Mouse (Mus musculus) Patski (cell line): ENCODE data around the gene Macrod2. TPM values are rescaled to one million over a fixed set of nuclear protein-coding genes. Genes with fewer than 3 reads are reported as not detected.

ENCODE experiments used
- ATAC-seq: fragments of 100-300 bp; one replicate; pipeline ENCODE4 v1.8.0; 2021
- CTCF ChIA-PET: fragments of 350-600 bp; sonication (Branson Sonifier 250); formaldehyde crosslinking; loops from one replicate; lab custom pipeline; 2022; ENCODE audit warnings: inconsistent platforms; lab: Charles Lee
- POLR2A ChIA-PET: fragments of 350-600 bp; sonication (Branson Sonifier 250); formaldehyde crosslinking; loops from one replicate; lab custom pipeline; 2022; ENCODE audit warnings: antibody characterized with exemption, inconsistent platforms; lab: Charles Lee
- DNase-seq: peaks from one replicate; pipeline ENCODE4 v3.0.0-alpha.2; 2011; ENCODE audit warnings: low read depth, low spot score
- H3K27me3 ChIP-seq: fragments of 371-371 bp; one replicate; pipeline ENCODE4 v1.5.1; 2021
- CTCF ChIP-seq: fragments of 100-300 bp; IDR thresholded peaks from one replicate; pipeline ENCODE4 v1.5.1; 2021
- in situ Hi-C: fragments of 300-500 bp; cut with MboI; formaldehyde crosslinking; loops from 3 replicates; pipeline ENCODE4 v1.11.1; 2018; ENCODE audit warnings: low pct_unique_long_range_greater_than_20kb, mixed read lengths
- polyA plus RNA-seq: library from polyadenylated mRNA; unstranded; gene quantifications from one replicate; pipeline ENCODE4 v1.2.3, GENCODE M21; 2021

The Macrod2 gene
- polyA plus RNA-seq, 1 experiment from 2014 or later = 5.1 TPM

DNA sequence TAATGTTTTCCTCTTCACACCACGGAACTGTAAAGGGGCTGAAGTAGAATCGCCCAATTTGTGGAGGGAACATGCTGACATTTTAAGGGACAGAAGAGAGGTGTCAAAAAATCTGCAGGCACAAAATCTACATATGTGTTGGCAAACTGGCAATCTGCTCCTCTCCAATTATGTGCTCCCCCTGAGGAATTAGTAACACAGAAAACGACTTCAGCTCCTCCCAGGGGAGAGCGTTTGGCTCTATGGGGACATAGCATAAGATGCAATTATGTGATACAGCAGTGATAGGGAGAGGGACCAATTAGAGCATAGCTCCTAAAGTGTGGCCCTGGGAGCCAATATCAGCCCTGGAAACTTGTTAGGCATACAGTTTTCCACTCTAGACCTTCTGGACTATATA lies 1317.2 kb downstream of the Macrod2 start:
- no peak for TF ChIP-seq CTCF
- ATAC-seq = no peak
- POLR2A ChIA-PET = no interaction called here
- CTCF ChIA-PET = no interaction called here
- in situ Hi-C loops = no loop called here
- no peak for DNase-seq
- no peaks in the 10 kb centered on the region for H3K27me3 ChIP-seq

DNA sequence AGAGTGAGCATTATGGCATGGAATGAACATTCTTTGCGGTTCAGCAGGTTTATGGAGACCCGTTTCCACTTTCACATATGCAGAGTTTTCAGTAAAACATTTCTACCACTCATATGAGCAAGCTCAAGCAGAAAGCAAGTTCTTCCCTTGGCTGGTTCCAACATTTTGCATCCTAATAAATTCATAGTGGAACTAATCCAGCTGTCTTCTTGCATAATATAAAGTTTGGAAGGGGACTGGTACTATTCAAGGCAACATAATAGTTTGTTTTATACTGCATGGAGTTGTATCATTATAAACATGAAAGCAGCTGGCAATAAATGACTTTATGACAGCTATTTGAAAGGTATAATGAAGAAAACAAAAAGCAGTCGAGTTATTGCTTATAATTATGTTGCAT lies 1320.0 kb downstream of the Macrod2 start:
- no peaks in the 10 kb centered on the region for H3K27me3 ChIP-seq
- DNase-seq (peak; percentile 43), ATAC-seq (peak; percentile 80)
- POLR2A ChIA-PET = interaction anchor here (0.6 kb wide), 1 partner anchor 603 kb away, joined by 5 read pairs; no protein-coding TSS in a partner anchor
- CTCF ChIA-PET = no interaction called here
- in situ Hi-C loops = no loop called here
- no peak for TF ChIP-seq CTCF

DNA sequence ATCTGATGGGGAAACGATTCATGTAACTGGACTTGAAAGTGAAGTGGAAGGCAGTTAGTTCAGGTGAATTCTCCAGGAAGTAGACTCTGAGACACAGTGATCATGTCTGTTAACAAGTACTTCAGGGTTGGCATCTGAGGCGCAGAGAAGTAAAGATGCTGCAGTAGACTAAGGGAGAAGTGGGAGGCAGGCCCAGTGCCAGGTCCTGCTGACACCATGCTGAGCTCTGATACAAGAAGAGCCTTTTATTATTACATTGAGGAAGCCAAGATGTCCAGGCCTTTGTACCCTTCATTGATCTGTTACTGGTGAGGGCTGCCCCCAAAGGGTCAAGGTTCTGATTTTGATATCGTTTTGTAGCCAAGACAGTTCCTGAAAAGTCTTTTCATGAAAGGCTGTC lies 1327.4 kb downstream of the Macrod2 start:
- in situ Hi-C loops = no loop called here
- TF ChIP-seq CTCF = no peak
- CTCF ChIA-PET = interaction anchor here (1.3 kb wide), 1 partner anchor 11 kb away, joined by 3 read pairs; no protein-coding TSS in a partner anchor

DNA sequence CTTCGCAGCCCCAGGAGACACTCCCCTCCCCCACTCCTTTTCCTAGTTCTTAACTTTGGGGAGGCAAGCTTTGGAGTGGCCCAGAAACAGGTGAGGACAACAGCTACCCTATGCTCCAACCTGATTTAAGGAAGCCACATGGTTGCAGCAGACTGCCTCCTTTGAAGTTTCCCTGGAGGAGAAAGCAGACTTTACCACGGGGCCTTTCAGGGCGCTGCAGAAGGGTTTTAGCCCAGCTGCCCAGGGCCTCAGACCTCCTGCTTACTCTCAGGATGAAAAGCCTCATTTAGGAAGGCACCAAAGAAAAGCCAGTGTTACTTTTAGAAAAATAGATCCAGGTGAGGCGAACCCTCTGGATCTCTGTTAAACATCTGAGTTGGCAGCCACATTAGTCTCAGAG lies 1333.9 kb downstream of the Macrod2 start:
- DNase-seq (no peak), ATAC-seq (no peak)
- ChIA-PET POLR2A (no interaction called here), CTCF (interaction anchor here (1.0 kb wide), 1 partner anchor 24 kb away, joined by 3 read pairs; no protein-coding TSS in a partner anchor)
- TF ChIP-seq CTCF = no peak
- in situ Hi-C loops = no loop called here
- no peaks in the 10 kb centered on the region for H3K27me3 ChIP-seq

More for the DNA sequence above, 1327.4 kb downstream of the Macrod2 start:
- no peaks in the 10 kb centered on the region for H3K27me3 ChIP-seq
- ATAC-seq = no peak
- no peak for DNase-seq
- POLR2A ChIA-PET = no interaction called here

DNA sequence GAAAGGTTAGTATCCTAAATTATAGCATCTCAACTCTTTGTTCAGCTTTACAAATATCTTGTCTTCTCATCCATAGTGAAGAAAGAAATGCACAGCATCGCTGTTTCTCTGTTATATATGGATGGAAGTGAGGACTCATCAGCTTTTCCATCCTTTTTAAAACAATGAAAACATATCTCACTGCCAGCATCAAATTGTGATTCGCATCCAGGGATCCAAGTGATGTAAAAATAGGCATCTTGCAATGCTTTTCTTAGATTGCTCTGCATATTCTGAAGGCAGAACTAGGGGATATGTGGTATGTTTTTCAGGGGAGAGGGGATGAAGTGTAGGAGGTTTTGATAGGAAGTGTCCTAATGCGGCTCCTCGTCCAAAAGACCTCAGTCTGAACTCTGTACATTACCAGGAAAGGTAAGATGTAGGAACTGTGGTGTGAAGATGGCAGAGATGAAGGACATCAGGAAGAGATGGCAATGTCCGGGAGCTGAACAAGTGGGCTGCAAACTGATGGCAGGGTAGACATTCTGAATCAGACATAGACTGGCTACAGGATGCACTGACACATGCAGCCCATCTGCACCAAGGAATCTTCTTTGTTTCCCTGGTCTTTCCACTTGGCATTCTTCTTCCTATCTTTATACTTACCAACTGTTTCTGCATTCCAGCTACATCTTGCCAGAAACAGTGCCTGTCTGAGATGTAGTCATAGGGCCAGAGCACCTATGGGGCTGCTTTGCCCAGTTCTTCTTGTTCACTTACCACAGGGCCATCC lies 1341.8 kb downstream of the Macrod2 start:
- POLR2A ChIA-PET = no interaction called here
- no peak for TF ChIP-seq CTCF
- DNase-seq = no peak
- H3K27me3 ChIP-seq = no peaks in the 10 kb centered on the region
- in situ Hi-C loops = no loop called here
- ATAC-seq = no peak
- CTCF ChIA-PET = interaction anchor here (0.6 kb wide), 1 partner anchor 66 kb away, joined by 3 read pairs; no protein-coding TSS in a partner anchor

DNA sequence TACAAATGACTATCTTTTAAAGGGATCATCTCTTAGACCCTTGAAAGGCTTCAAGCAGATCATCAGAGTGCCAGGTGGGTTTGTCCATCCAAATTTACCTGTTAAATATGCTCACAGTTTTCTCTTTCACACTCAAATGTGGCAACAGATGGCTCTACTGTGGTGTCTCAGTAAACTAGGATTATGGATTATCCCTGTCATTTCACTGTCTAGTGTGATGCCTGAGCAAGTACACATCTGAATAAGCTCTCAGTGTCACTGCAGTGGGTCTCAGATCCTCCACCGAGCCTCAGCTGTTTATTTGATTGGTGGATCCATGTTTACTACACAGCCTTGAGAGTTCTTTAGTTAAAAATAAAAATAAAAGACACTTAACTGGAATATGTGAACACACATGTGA lies 1343.6 kb downstream of the Macrod2 start:
- no peak for TF ChIP-seq CTCF
- no peaks in the 10 kb centered on the region for H3K27me3 ChIP-seq
- in situ Hi-C loops = no loop called here
- DNase-seq (no peak), ATAC-seq (no peak)
- ChIA-PET CTCF (no interaction called here), POLR2A (no interaction called here)

DNA sequence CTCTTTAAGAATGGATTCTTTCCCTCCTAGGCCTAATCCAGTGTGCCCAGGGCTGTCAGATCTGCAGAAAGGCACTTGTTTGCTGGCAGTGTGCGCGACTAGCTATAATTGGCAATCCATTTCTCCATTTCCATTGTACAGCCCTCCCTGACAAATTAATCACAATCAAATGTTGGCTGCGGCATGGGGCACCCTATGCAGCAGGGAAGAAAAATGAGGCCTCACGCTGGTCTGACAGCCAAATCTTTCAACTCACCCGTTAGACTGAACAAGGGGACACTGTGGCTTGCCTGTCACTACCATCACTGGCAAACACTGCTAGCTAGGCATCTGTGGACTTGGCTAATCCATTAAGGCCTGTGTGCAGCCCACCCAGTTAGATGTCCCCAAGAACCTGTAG lies 1345.2 kb downstream of the Macrod2 start:
- no peaks in the 10 kb centered on the region for H3K27me3 ChIP-seq
- ChIA-PET POLR2A (no interaction called here), CTCF (no interaction called here)
- DNase-seq = no peak
- in situ Hi-C loops = no loop called here
- no peak for ATAC-seq
- no peak for TF ChIP-seq CTCF

DNA sequence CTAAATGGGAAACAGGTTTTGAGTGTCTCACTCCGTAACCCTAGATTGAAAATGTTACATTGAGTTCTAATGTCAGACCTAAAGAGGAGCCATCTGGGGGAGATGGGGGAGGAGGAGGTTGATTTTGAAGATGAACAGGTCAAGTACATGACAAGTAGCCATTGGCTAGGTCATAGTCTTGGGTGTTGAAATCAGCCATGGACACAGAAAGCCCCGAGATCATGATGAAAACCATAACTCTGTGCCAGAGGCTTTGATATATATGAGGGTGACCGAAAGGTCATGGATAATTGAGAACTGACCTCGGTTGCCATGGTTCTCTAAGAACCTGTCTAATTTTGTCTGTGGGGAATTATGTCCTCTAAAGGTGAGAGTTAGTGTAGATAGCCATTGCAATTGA lies 1405.1 kb downstream of the Macrod2 start:
- ChIA-PET CTCF (no interaction called here), POLR2A (no interaction called here)
- in situ Hi-C loops = no loop called here
- H3K27me3 ChIP-seq = no peaks in the 10 kb centered on the region
- no peak for DNase-seq
- ATAC-seq = no peak
- TF ChIP-seq CTCF = no peak

DNA sequence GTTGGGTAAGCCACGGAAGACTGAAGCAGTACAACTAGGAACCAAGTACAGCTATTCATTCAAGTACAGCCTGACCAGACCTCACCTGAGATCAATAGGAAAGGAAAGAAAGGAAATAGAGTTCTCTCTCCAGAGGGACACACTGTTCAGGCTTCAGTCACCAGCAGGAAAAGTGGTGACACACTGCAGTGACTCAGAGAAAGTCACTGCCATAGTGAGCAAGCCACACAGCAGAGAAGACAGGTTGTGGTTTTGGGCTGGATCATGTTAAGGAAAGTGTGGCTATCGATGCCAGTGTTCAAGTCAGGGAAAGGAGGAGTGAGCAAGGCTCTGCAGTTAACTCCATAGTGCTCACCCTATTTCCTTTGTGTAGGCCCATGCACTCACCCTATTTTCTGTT lies 1405.8 kb downstream of the Macrod2 start:
- ATAC-seq (peak; percentile 76), DNase-seq (no peak)
- in situ Hi-C loops = no loop called here
- ChIA-PET POLR2A (no interaction called here), CTCF (no interaction called here)
- no peaks in the 10 kb centered on the region for H3K27me3 ChIP-seq
- TF ChIP-seq CTCF = no peak

DNA sequence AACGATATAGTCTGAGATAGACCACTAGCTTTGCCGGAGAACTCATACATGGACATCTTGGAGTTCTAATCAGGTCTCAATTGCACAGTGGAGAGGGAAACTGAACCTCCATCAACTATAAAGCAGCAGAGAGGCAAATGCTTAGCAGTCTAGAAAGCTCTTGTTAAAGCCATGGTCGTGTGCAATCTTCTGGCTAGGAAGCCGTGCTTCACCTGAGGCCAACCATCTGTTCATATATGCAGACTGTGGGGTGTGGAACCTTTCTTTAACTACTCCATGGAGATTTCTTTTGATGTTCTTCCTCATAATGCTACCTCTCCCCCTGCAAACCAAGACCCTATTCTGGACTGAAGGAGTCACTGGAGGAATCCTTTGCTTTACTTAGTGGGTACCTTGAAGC lies 1421.2 kb downstream of the Macrod2 start:
- no peaks in the 10 kb centered on the region for H3K27me3 ChIP-seq
- DNase-seq (no peak), ATAC-seq (no peak)
- POLR2A ChIA-PET = interaction anchor here (0.5 kb wide), 1 partner anchor 25 kb away, joined by 5 read pairs; no protein-coding TSS in a partner anchor
- no peak for TF ChIP-seq CTCF
- in situ Hi-C loops = no loop called here
- CTCF ChIA-PET = interaction anchor here (1.4 kb wide), 1 partner anchor 52 kb away, joined by 4 read pairs; no protein-coding TSS in a partner anchor

DNA sequence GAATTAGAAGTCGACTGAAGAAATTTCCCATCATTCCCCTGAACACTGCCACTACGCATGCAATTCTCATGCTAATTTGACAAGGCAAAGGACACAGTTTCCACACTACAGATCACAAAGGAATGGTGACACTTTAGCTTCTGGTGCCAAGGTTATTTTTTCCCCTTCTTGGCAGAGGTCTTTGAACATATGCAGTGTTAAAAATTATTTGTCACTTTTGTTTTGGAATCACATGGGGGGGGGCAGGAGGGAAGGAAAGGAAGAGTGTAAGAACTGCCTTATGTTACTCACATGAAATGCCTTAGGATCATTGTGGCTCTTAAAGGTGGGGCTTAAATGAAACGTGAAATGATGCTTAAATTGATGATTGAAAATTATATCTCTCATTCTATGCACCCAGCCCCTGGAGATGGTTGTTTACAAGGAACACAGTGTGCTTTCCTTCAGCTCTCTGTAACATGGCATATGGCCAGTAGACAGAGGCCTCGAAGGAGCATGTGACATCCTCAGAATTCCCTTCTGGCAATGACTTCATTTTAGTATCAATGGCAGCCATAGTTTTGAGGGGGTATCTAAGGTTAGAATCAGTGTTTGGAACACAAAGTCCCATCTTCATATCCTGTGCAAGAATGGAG lies 1422.6 kb downstream of the Macrod2 start:
- POLR2A ChIA-PET = no interaction called here
- DNase-seq (no peak), ATAC-seq (no peak)
- no peaks in the 10 kb centered on the region for H3K27me3 ChIP-seq
- TF ChIP-seq CTCF = no peak
- CTCF ChIA-PET = no interaction called here
- in situ Hi-C loops = no loop called here
